Mouse (Mus musculus) hindbrain, postnatal 0 days (tissue): ENCODE measurements around the gene Ppp2r5e. TPM values are rescaled to one million over a fixed set of nuclear protein-coding genes. Genes with fewer than 3 reads are reported as not detected.
A peak's percentile ranks its signal among the peaks of the same experiment; 100 is the strongest.

Source experiments
- ATAC-seq: fragments of 200-750 bp; cut with Nextera tagmentation; 2 replicates; pipeline ENCODE4 v1.8.0; 2017; ENCODE audit warnings: mild to moderate bottlenecking, moderate TSS enrichment, moderate library complexity
- DNase-seq: peaks from one replicate; pipeline ENCODE4 v3.0.0-alpha.2; 2015; ENCODE audit warnings: low spot score
- H3K27ac ChIP-seq: fragments of 300-500 bp; sonication (generic); 2 replicates; pipeline ENCODE4 v1.5.1; 2014; ENCODE audit warnings: mild to moderate bottlenecking
- H3K27me3 ChIP-seq: fragments of 300-500 bp; sonication (generic); 2 replicates; pipeline ENCODE4 v1.6.1; 2014; ENCODE audit warnings: low read length, mixed read lengths; ENCODE audit not compliant: insufficient read depth
- H3K36me3 ChIP-seq: fragments of 300-500 bp; sonication (generic); 2 replicates; pipeline ENCODE4 v1.6.1; 2014; ENCODE audit warnings: low read length, mixed read lengths; ENCODE audit not compliant: insufficient read depth
- H3K4me1 ChIP-seq: fragments of 300-500 bp; sonication (generic); 2 replicates; pipeline ENCODE4 v1.6.1; 2014; ENCODE audit warnings: antibody characterized with exemption, low read length, mixed read lengths; ENCODE audit not compliant: insufficient read depth
- H3K4me2 ChIP-seq: fragments of 300-500 bp; sonication (generic); 2 replicates; pipeline ENCODE4 v1.6.1; 2014; ENCODE audit warnings: low read depth, mild to moderate bottlenecking, low read length, moderate library complexity, mixed read lengths
- H3K4me3 ChIP-seq: fragments of 300-500 bp; sonication (generic); 2 replicates; pipeline ENCODE4 v1.5.1; 2014; ENCODE audit warnings: low read length
- H3K9ac ChIP-seq: fragments of 300-500 bp; sonication (generic); replicated peaks from 2 replicates; pipeline ENCODE4 v1.6.1; 2014; ENCODE audit warnings: mild to moderate bottlenecking, low read length, moderate library complexity, mixed read lengths
- H3K9me3 ChIP-seq: fragments of 300-500 bp; sonication (generic); 2 replicates; pipeline ENCODE4 v1.6.1; 2016; ENCODE audit warnings: low read length, mixed read lengths
- CTCF ChIP-seq: IDR thresholded peaks from 2 replicates; pipeline ENCODE4 v1.5.1; 2016; ENCODE audit warnings: antibody characterized with exemption, control low read depth, low read depth
- WGBS: fragments of 180-500 bp; shearing (Covaris S2); extraction: QIAGEN DNeasy Blood & Tissue Kit; methylation state at CpG from one replicate; pipeline ENCODE4 v1.1.7; 2014; 5-methylcytosine and 5-hydroxymethylcytosine counted together
- polyA plus RNA-seq: library from polyadenylated mRNA; unstranded; fragments of >200 nt; fragmentation: Nextera tagmentation; extraction: Ambion mirVana; gene quantifications from 2 replicates; pipeline ENCODE4 v1.2.1, GENCODE M21; 2015
- total RNA-seq: library from RNA; depleted of rRNA; stranded (reverse); fragments of >200 nt; gene quantifications from 2 replicates; pipeline ENCODE4 v1.2.3, GENCODE M21; 2014

Ppp2r5e gene
- total and polyA plus RNA-seq, 2 experiments from 2014 or later: 23.4 to 26.7 TPM

- no peaks in the 10 kb centered on the region for H3K9me3 ChIP-seq
- H3K4me1 ChIP-seq: no peaks in the 10 kb centered on the region
- H3K27me3 ChIP-seq: no peaks in the 10 kb centered on the region
- H3K36me3 ChIP-seq: no peaks in the 10 kb centered on the region
- H3K4me2 ChIP-seq: no peak overlapping the region
- H3K27ac ChIP-seq: no peak overlapping the region
- ATAC-seq (no peak), DNase-seq (no peak)
- 97% methylated on average over 5 of the region's 5 CpGs for WGBS
- TF ChIP-seq CTCF: no peak
- no peak overlapping the region for H3K9ac ChIP-seq
- no peak overlapping the region for H3K4me3 ChIP-seq
These were observed 27.2 kb upstream of the Ppp2r5e start for GRCm38 (mm10) chr12:75623292-75623691.

GRCm38 (mm10) chr12:75622835-75623234 is 26.8 kb upstream of the Ppp2r5e start:
- Histone ChIP-seq H3K36me3 (no peaks in the 10 kb centered on the region), H3K27me3 (no peaks in the 10 kb centered on the region), H3K9ac (no peak overlapping the region), H3K4me2 (no peak overlapping the region), H3K4me1 (no peaks in the 10 kb centered on the region), H3K27ac (no peak overlapping the region), H3K4me3 (no peak overlapping the region), H3K9me3 (no peaks in the 10 kb centered on the region)
- DNase-seq (no peak), ATAC-seq (no peak)
- no peak for TF ChIP-seq CTCF
- WGBS: 73% methylated on average over 3 of the region's 3 CpGs

- H3K4me2 ChIP-seq: no peak overlapping the region
- no peak for TF ChIP-seq CTCF
- no peak for ATAC-seq
- H3K9me3 ChIP-seq: no peaks in the 10 kb centered on the region
- H3K27me3 ChIP-seq: no peaks in the 10 kb centered on the region
- H3K27ac ChIP-seq: no peak overlapping the region
- H3K4me3 ChIP-seq: no peak overlapping the region
- DNase-seq: no peak
- WGBS: 65% methylated on average over 8 of the region's 8 CpGs
- H3K36me3 ChIP-seq: no peaks in the 10 kb centered on the region
- H3K4me1 ChIP-seq: no peaks in the 10 kb centered on the region
- no peak overlapping the region for H3K9ac ChIP-seq
These were observed 20.8 kb upstream of the Ppp2r5e start for GRCm38 (mm10) chr12:75616841-75617240.

- H3K4me3 ChIP-seq: peak overlapping the region; percentile 27
These were observed 20.2 kb upstream of the Ppp2r5e start for GRCm38 (mm10) chr12:75616158-75616791.

GRCm38 (mm10) chr12:75615556-75615955 is 19.5 kb upstream of the Ppp2r5e start:
- Histone ChIP-seq H3K4me3 (no peak overlapping the region), H3K4me2 (no peak overlapping the region), H3K27me3 (no peaks in the 10 kb centered on the region), H3K36me3 (no peaks in the 10 kb centered on the region), H3K9ac (no peak overlapping the region), H3K9me3 (no peaks in the 10 kb centered on the region), H3K4me1 (no peaks in the 10 kb centered on the region), H3K27ac (no peak overlapping the region)
- no peak for TF ChIP-seq CTCF
- ATAC-seq (no peak), DNase-seq (no peak)
- WGBS: 54% methylated on average over 3 of the region's 3 CpGs

More at GRCm38 (mm10) chr12:75616158-75616791, 20.2 kb upstream of the Ppp2r5e start:
- ATAC-seq (peak; percentile 29; the same call in 1 of the 2 replicates), DNase-seq (no peak)
- no peak overlapping the region for H3K9ac ChIP-seq
- H3K36me3 ChIP-seq: no peaks in the 10 kb centered on the region
- 7% methylated on average over 23 of the region's 24 CpGs for WGBS
- H3K27me3 ChIP-seq: no peaks in the 10 kb centered on the region
- no peaks in the 10 kb centered on the region for H3K4me1 ChIP-seq
- TF ChIP-seq CTCF: no peak
- no peak overlapping the region for H3K27ac ChIP-seq
- no peaks in the 10 kb centered on the region for H3K9me3 ChIP-seq
- H3K4me2 ChIP-seq: peak overlapping the region; percentile 48

GRCm38 (mm10) chr12:75612711-75613110 is 16.7 kb upstream of the Ppp2r5e start:
- DNase-seq: no peak

GRCm38 (mm10) chr12:75599490-75599889 is 3.4 kb upstream of the Ppp2r5e start:
- H3K27me3 ChIP-seq: no peaks in the 10 kb centered on the region
- no peak overlapping the region for H3K27ac ChIP-seq
- H3K36me3 ChIP-seq: no peaks in the 10 kb centered on the region
- no peak for DNase-seq
- ATAC-seq: no peak
- WGBS: 20% methylated on average over 4 of the region's 4 CpGs
- no peak overlapping the region for H3K4me3 ChIP-seq
- H3K4me1 ChIP-seq: no peaks in the 10 kb centered on the region; the same call in 1 of the 2 replicates
- no peak overlapping the region for H3K9ac ChIP-seq
- no peak for TF ChIP-seq CTCF
- no peaks in the 10 kb centered on the region for H3K9me3 ChIP-seq
- H3K4me2 ChIP-seq: no peak overlapping the region

More at GRCm38 (mm10) chr12:75612711-75613110, 16.7 kb upstream of the Ppp2r5e start:
- no peak for ATAC-seq
- Histone ChIP-seq H3K27ac (no peak overlapping the region), H3K9ac (no peak overlapping the region), H3K4me3 (no peak overlapping the region), H3K4me1 (no peaks in the 10 kb centered on the region), H3K27me3 (no peaks in the 10 kb centered on the region), H3K9me3 (no peaks in the 10 kb centered on the region), H3K36me3 (no peaks in the 10 kb centered on the region), H3K4me2 (no peak overlapping the region)
- WGBS: 77% methylated on average over 7 of the region's 7 CpGs
- no peak for TF ChIP-seq CTCF
